Mouse (Mus musculus): ENCODE measurements around the gene Kdm6b.

DNA sequence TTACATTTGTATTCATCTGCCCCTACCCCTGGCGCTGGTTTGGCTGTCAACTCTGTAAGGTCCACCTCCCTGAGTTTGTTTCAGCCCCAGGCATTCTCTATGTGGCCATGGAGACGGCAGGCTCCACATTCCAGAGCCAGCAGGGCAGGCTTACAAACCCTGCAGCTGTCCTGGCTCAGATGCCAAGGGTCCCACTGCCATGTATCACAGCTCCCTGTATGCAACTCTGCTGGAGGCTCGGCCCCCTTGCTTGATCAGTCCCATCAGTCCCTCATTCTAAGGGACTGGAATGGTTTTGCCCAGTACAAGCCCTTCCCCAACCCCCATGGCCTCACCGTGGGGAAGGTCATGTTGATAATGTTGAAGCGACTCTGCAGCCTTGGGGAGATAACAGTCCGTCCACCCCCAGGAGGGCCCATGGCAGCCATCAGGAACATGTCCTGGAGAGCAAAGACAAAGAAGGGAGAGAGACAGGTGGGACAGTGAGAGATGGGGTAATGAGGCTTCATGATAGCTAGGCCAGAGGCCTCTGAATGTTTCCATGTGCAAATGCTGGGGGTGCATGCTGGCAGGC lies 43.6 kb upstream of the Kdm6b start:
- no peak for TF ChIP-seq CTCF (IDR thresholded peaks at IDR 0.05; ENCODE audit: borderline replicate concordance, insufficient read depth, low read length)
- no peak for TF ChIP-seq POLR2A (IDR thresholded peaks at IDR 0.05; ENCODE audit: low read depth, low read length)
